Mouse (Mus musculus) myocyte (in vitro differentiated cells): ENCODE data around the gene Scmh1.

ENCODE experiments used
- E2F4 ChIP-seq: IDR thresholded peaks from one replicate; pipeline ENCODE4 v1.6.1; 2011; ENCODE audit warnings: mild to moderate bottlenecking, control low read depth, moderate library complexity; ENCODE audit not compliant: insufficient read depth
- MAX ChIP-seq: IDR thresholded peaks from one replicate; pipeline ENCODE4 v1.6.1; 2011; ENCODE audit warnings: low read depth, mild to moderate bottlenecking, control low read depth
- MYOD1 ChIP-seq, 3 experiments: IDR thresholded peaks; one replicate each; pipeline ENCODE4 v1.6.1; 2011; ENCODE audit warnings: control low read depth in 2 of 3, low read depth in 2 of 3, mild to moderate bottlenecking in 2 of 3, moderate library complexity in 1 of 3; ENCODE audit not compliant: insufficient read length in 2 of 3, control insufficient read depth in 1 of 3
- MYOG ChIP-seq, 3 experiments: IDR thresholded peaks; one replicate each; pipeline ENCODE4 v1.6.1; 2011; ENCODE audit warnings: control low read depth in 2 of 3, low read depth in 2 of 3, mild to moderate bottlenecking in 2 of 3; ENCODE audit not compliant: insufficient read length in 2 of 3, control insufficient read depth in 1 of 3, insufficient read depth in 1 of 3
- POLR2A ChIP-seq: IDR thresholded peaks from one replicate; pipeline ENCODE4 v1.6.1; 2011; ENCODE audit warnings: low read depth, mild to moderate bottlenecking, control low read depth, moderate library complexity; ENCODE audit not compliant: insufficient read length
- POLR2AphosphoS2 ChIP-seq: IDR thresholded peaks from one replicate; pipeline ENCODE4 v1.6.1; 2011; ENCODE audit warnings: low read depth, control low read depth; ENCODE audit not compliant: insufficient read length
- REST ChIP-seq: IDR thresholded peaks from one replicate; pipeline ENCODE4 v1.6.1; 2011; ENCODE audit warnings: mild to moderate bottlenecking, control low read depth, moderate library complexity; ENCODE audit not compliant: insufficient read depth, insufficient read length
- TCF12 ChIP-seq: IDR thresholded peaks from one replicate; pipeline ENCODE4 v1.6.1; 2011; ENCODE audit warnings: mild to moderate bottlenecking, control low read depth; ENCODE audit not compliant: poor library complexity, insufficient read depth, severe bottlenecking
- TCF3 ChIP-seq: IDR thresholded peaks from one replicate; pipeline ENCODE4 v1.6.1; 2011; ENCODE audit warnings: low read depth, control low read depth; ENCODE audit not compliant: insufficient read length
- USF1 ChIP-seq: IDR thresholded peaks from one replicate; pipeline ENCODE4 v1.6.1; 2011; ENCODE audit warnings: low read depth, mild to moderate bottlenecking, control low read depth, moderate library complexity

- TF ChIP-seq POLR2A (no peak), USF1 (no peak), TCF3 (no peak), TCF12 (no peak), POLR2AphosphoS2 (no peak), MAX (no peak), E2F4 (no peak), REST (no peak), MYOD1 (IDR thresholded peaks at IDR 0.05; ENCODE audit: control insufficient read depth in 1 of 3, insufficient read length in 2 of 3, low read depth in 2 of 3) (no peak), MYOG (IDR thresholded peaks at IDR 0.05; ENCODE audit: control insufficient read depth in 1 of 3, insufficient read depth in 1 of 3, insufficient read length in 2 of 3, low read depth in 2 of 3) (no peak)
These were observed 160.6 kb downstream of the Scmh1 start for GRCm38 (mm10) chr4:120565726-120566125.
